In the genomic region with DNA sequence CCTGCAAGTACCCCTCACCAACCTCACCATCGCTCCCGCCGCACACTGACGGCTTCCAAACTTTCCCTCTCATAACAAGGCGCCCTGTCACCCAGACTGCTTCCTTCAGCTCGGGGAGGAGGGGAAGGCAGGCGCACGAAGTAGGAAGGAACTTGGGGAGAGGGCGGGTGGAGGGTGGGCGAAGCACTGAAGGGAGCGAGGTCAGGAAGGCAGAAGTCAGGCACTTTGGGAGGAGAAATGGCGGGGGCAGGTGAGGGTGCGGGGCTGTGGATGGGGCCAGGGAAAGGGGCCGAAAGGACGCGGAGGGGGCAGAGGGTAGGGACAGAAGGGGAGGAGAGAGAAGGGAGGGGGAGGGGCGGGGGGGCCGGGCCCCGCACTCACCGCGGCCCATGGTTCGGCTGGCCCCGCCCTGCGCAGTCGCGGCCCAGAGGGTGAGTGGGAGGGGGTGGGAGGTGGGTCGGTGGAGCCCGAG, we compare ENCODE assay signal across 8 mouse cellular contexts. TPM values are rescaled to one million over a fixed set of nuclear protein-coding genes. Genes with fewer than 3 reads are reported as not detected.
DNase-seq lines count a peak whose midpoint lies in the region; ATAC-seq and TF ChIP-seq lines count a peak whose summit lies in the region.

No protein-coding gene starts in this region.

- H3K9me3 ChIP-seq in neural tube, embryonic 11.5 days (ENCODE audit: control insufficient read depth, low read length) = no peaks in the 10 kb centered on the region
- no peaks in the 10 kb centered on the region for H3K9me3 ChIP-seq in forebrain, embryonic 14.5 days (replicated peaks; ENCODE audit: control insufficient read depth, low read length)
- no peaks in the 10 kb centered on the region for H3K9me3 ChIP-seq in intestine, postnatal 0 days (ENCODE audit: control insufficient read depth)
- H3K9me3 ChIP-seq in stomach, postnatal 0 days (ENCODE audit: control insufficient read depth, low read length) = no peaks in the 10 kb centered on the region

- no peak for TF ChIP-seq EP300 in stomach, postnatal 0 days (optimal IDR thresholded peaks at IDR 0.05)

- DNase-seq in neural tube, embryonic 11.5 days (ENCODE audit: low spot score) = no peak
- DNase-seq in neural tube, embryonic 10.5 days (ENCODE audit: extremely low spot score, low spot score) = no peak
- peak; percentile 51 for DNase-seq in forebrain, embryonic 14.5 days (ENCODE audit: low spot score)
- DNase-seq in lung, postnatal 25 days (ENCODE audit: low spot score) = peak; percentile 56
- DNase-seq in stomach, postnatal 0 days (ENCODE audit: low spot score) = no peak

- H3K4me2 ChIP-seq in neural tube, embryonic 11.5 days (ENCODE audit: low read depth) = peak overlapping the region; percentile 91
- peak overlapping the region; percentile 78 for H3K4me2 ChIP-seq in forebrain, embryonic 14.5 days (ENCODE audit: low read length)
- peak overlapping the region; percentile 75 for H3K4me2 ChIP-seq in intestine, postnatal 0 days (replicated peaks; ENCODE audit: low read depth)
- peak overlapping the region; percentile 79 for H3K4me2 ChIP-seq in stomach, postnatal 0 days (replicated peaks; ENCODE audit: low read depth)

- ATAC-seq in neural tube, embryonic 11.5 days (ENCODE audit: insufficient read depth, low FRiP score, low TSS enrichment) = peak; percentile 1; the same call in 1 of the 2 replicates
- no peak; the same call in none of the 2 replicates for ATAC-seq in forebrain, embryonic 14.5 days
- peak; percentile 9 for ATAC-seq in intestine, postnatal 0 days
- ATAC-seq in stomach, postnatal 0 days (ENCODE audit: low FRiP score, low TSS enrichment) = peak; percentile 8
- ATAC-seq in megakaryocyte-erythroid progenitor cell, adult 5-6 weeks (replicated peaks; ENCODE audit: low FRiP score, low TSS enrichment, poor library complexity, severe bottlenecking) = no peak

- no peak for TF ChIP-seq POLR2A in bone marrow macrophage, adult 2 months (IDR thresholded peaks at IDR 0.05; ENCODE audit: borderline replicate concordance, low read depth, low read length)

- WGBS in neural tube, embryonic 11.5 days = under 1% methylated on average over 18 of the region's 28 CpGs
- WGBS in forebrain, embryonic 14.5 days = 2% methylated on average over 20 of the region's 28 CpGs
- 1% methylated on average over 26 of the region's 28 CpGs for WGBS in intestine, postnatal 0 days
- WGBS in stomach, postnatal 0 days = under 1% methylated on average over 16 of the region's 28 CpGs

- H3K4me3 ChIP-seq in neural tube, embryonic 11.5 days (ENCODE audit: low read depth, low read length) = peak overlapping the region; percentile 80
- H3K4me3 ChIP-seq in bone marrow macrophage, adult 2 months (ENCODE audit: insufficient read depth, low read length) = peak overlapping the region; percentile 71
- H3K4me3 ChIP-seq in forebrain, embryonic 14.5 days (ENCODE audit: low read depth, low read length) = peak overlapping the region; percentile 52
- H3K4me3 ChIP-seq in intestine, postnatal 0 days (ENCODE audit: low read depth, low read length) = peak overlapping the region; percentile 71
- peak overlapping the region; percentile 67 for H3K4me3 ChIP-seq in stomach, postnatal 0 days (ENCODE audit: low read depth, low read length)

- peaks cover 34% of the 10 kb centered on the region for H3K4me1 ChIP-seq in neural tube, embryonic 11.5 days (ENCODE audit: control insufficient read depth, insufficient read depth, low read length)
- peaks cover 18% of the 10 kb centered on the region for H3K4me1 ChIP-seq in bone marrow macrophage, adult 2 months (ENCODE audit: control insufficient read depth, insufficient read depth, low read length)
- H3K4me1 ChIP-seq in forebrain, embryonic 14.5 days (ENCODE audit: control insufficient read depth, insufficient read depth, low read length) = peaks cover 26% of the 10 kb centered on the region
- H3K4me1 ChIP-seq in intestine, postnatal 0 days (replicated peaks; ENCODE audit: control insufficient read depth, insufficient read depth, low read length) = peaks cover 25% of the 10 kb centered on the region
- peaks cover 11% of the 10 kb centered on the region for H3K4me1 ChIP-seq in stomach, postnatal 0 days (replicated peaks; ENCODE audit: control insufficient read depth, insufficient read depth)

- H3K27me3 ChIP-seq in neural tube, embryonic 11.5 days (ENCODE audit: control insufficient read depth, insufficient read depth, low read length) = no peaks in the 10 kb centered on the region
- no peaks in the 10 kb centered on the region for H3K27me3 ChIP-seq in forebrain, embryonic 14.5 days (replicated peaks; ENCODE audit: control insufficient read depth, insufficient read depth, low read length)
- H3K27me3 ChIP-seq in intestine, postnatal 0 days (replicated peaks; ENCODE audit: control insufficient read depth, insufficient read depth, low read length) = no peaks in the 10 kb centered on the region
- no peaks in the 10 kb centered on the region for H3K27me3 ChIP-seq in stomach, postnatal 0 days (ENCODE audit: control insufficient read depth, insufficient read depth, low read length)

- no peak for TF ChIP-seq CTCF in bone marrow macrophage, adult 2 months (IDR thresholded peaks at IDR 0.05; ENCODE audit: low read depth, low read length)
- no peak for TF ChIP-seq CTCF in intestine, postnatal 0 days (IDR thresholded peaks at IDR 0.05; ENCODE audit: low read depth)
- TF ChIP-seq CTCF in stomach, postnatal 0 days (IDR thresholded peaks at IDR 0.05; ENCODE audit: low read depth) = no peak

- H3K36me3 ChIP-seq in neural tube, embryonic 11.5 days (ENCODE audit: control insufficient read depth, insufficient read depth, low read length) = peaks cover 21% of the 10 kb centered on the region
- peaks cover 48% of the 10 kb centered on the region for H3K36me3 ChIP-seq in forebrain, embryonic 14.5 days (ENCODE audit: control insufficient read depth, insufficient read depth, low read length)
- peaks cover 38% of the 10 kb centered on the region for H3K36me3 ChIP-seq in intestine, postnatal 0 days (ENCODE audit: control insufficient read depth, insufficient read depth)
- peaks cover 30% of the 10 kb centered on the region for H3K36me3 ChIP-seq in stomach, postnatal 0 days (ENCODE audit: control insufficient read depth, insufficient read depth, low read length)

- H3K27ac ChIP-seq in neural tube, embryonic 11.5 days (ENCODE audit: low read depth, low read length) = peak overlapping the region; percentile 90
- peak overlapping the region; percentile 91 for H3K27ac ChIP-seq in bone marrow macrophage, adult 2 months (ENCODE audit: insufficient read depth, low read depth, low read length)
- peak overlapping the region; percentile 97 for H3K27ac ChIP-seq in forebrain, embryonic 14.5 days (ENCODE audit: low read depth, low read length)
- H3K27ac ChIP-seq in intestine, postnatal 0 days (ENCODE audit: low read depth, low read length) = peak overlapping the region; percentile 99
- H3K27ac ChIP-seq in stomach, postnatal 0 days (replicated peaks) = peak overlapping the region; percentile 99

- H3K9ac ChIP-seq in neural tube, embryonic 11.5 days (ENCODE audit: low read length) = peak overlapping the region; percentile 85
- peak overlapping the region; percentile 75 for H3K9ac ChIP-seq in forebrain, embryonic 14.5 days (ENCODE audit: low read length)
- peak overlapping the region; percentile 72 for H3K9ac ChIP-seq in intestine, postnatal 0 days (ENCODE audit: low read depth, low read length)
- peak overlapping the region; percentile 79 for H3K9ac ChIP-seq in stomach, postnatal 0 days (ENCODE audit: low read length)

RNA-seq across cellular contexts. Expression of a gene that starts 0.5 kb away (rescaled TPM):
- polyA plus RNA-seq in neural tube, embryonic 11.5 days (2014; fragmentation: Nextera tagmentation; extraction: Ambion mirVana) = 17.0 and 17.6 TPM in 2 replicates
- 45.8 and 53.4 TPM in 2 replicates for polyA plus RNA-seq in bone marrow macrophage, adult 2 months (2012; ENCODE audit: insufficient read depth, insufficient read length, missing spikeins)
- 8.4 and 11.2 TPM in 2 replicates for polyA plus RNA-seq in forebrain, embryonic 14.5 days (2014; fragmentation: Nextera tagmentation; extraction: Ambion mirVana)
- 8.7 and 12.8 TPM in 2 replicates for polyA plus RNA-seq in intestine, postnatal 0 days (2015; fragmentation: Nextera tagmentation; extraction: Ambion mirVana)
- 8.5 and 8.9 TPM in 2 replicates for polyA plus RNA-seq in stomach, postnatal 0 days (2015; fragmentation: Nextera tagmentation; extraction: Ambion mirVana)
- total RNA-seq in megakaryocyte-erythroid progenitor cell, adult 5-6 weeks (2014; fragmentation: Nextera tagmentation) = 42.8 and 72.8 TPM in 2 replicates
- total RNA-seq in megakaryocyte-erythroid progenitor cell, adult 5-6 weeks (2017) = 2.7 and 3.8 TPM in 2 replicates

RNA-seq across cellular contexts. Expression of a gene that starts 22.2 kb away (rescaled TPM):
- polyA plus RNA-seq in neural tube, embryonic 11.5 days (2014; fragmentation: Nextera tagmentation; extraction: Ambion mirVana) = 224 and 230 TPM in 2 replicates
- polyA plus RNA-seq in bone marrow macrophage, adult 2 months (2012; ENCODE audit: insufficient read depth, insufficient read length, missing spikeins) = 119 and 121 TPM in 2 replicates
- polyA plus RNA-seq in forebrain, embryonic 14.5 days (2014; fragmentation: Nextera tagmentation; extraction: Ambion mirVana) = 286 and 300 TPM in 2 replicates
- 143 and 147 TPM in 2 replicates for polyA plus RNA-seq in intestine, postnatal 0 days (2015; fragmentation: Nextera tagmentation; extraction: Ambion mirVana)
- polyA plus RNA-seq in stomach, postnatal 0 days (2015; fragmentation: Nextera tagmentation; extraction: Ambion mirVana) = 134 and 147 TPM in 2 replicates
- 100 and 123 TPM in 2 replicates for total RNA-seq in megakaryocyte-erythroid progenitor cell, adult 5-6 weeks (2014; fragmentation: Nextera tagmentation)
- total RNA-seq in megakaryocyte-erythroid progenitor cell, adult 5-6 weeks (2017) = 106 and 124 TPM in 2 replicates

RNA-seq across cellular contexts. Expression of a gene that starts 23.2 kb away (rescaled TPM):
- 164 and 166 TPM in 2 replicates for polyA plus RNA-seq in neural tube, embryonic 11.5 days (2014; fragmentation: Nextera tagmentation; extraction: Ambion mirVana)
- 29.4 and 34.9 TPM in 2 replicates for polyA plus RNA-seq in bone marrow macrophage, adult 2 months (2012; ENCODE audit: insufficient read depth, insufficient read length, missing spikeins)
- polyA plus RNA-seq in forebrain, embryonic 14.5 days (2014; fragmentation: Nextera tagmentation; extraction: Ambion mirVana) = 124 and 135 TPM in 2 replicates
- polyA plus RNA-seq in intestine, postnatal 0 days (2015; fragmentation: Nextera tagmentation; extraction: Ambion mirVana) = 47.2 and 50.7 TPM in 2 replicates
- polyA plus RNA-seq in stomach, postnatal 0 days (2015; fragmentation: Nextera tagmentation; extraction: Ambion mirVana) = 66.6 and 70.4 TPM in 2 replicates
- total RNA-seq in megakaryocyte-erythroid progenitor cell, adult 5-6 weeks (2014; fragmentation: Nextera tagmentation) = 135 and 140 TPM in 2 replicates
- 213 and 264 TPM in 2 replicates for total RNA-seq in megakaryocyte-erythroid progenitor cell, adult 5-6 weeks (2017)

RNA-seq across cellular contexts. Expression of a gene that starts 25.2 kb away (rescaled TPM):
- polyA plus RNA-seq in neural tube, embryonic 11.5 days (2014; fragmentation: Nextera tagmentation; extraction: Ambion mirVana) = 43.4 and 51.0 TPM in 2 replicates
- 2.3 and 2.5 TPM in 2 replicates for polyA plus RNA-seq in bone marrow macrophage, adult 2 months (2012; ENCODE audit: insufficient read depth, insufficient read length, missing spikeins)
- polyA plus RNA-seq in forebrain, embryonic 14.5 days (2014; fragmentation: Nextera tagmentation; extraction: Ambion mirVana) = 47.6 and 68.8 TPM in 2 replicates
- polyA plus RNA-seq in intestine, postnatal 0 days (2015; fragmentation: Nextera tagmentation; extraction: Ambion mirVana) = 2.7 and 3.7 TPM in 2 replicates
- 2.2 and 2.3 TPM in 2 replicates for polyA plus RNA-seq in stomach, postnatal 0 days (2015; fragmentation: Nextera tagmentation; extraction: Ambion mirVana)
- not detected in 2 replicates for total RNA-seq in megakaryocyte-erythroid progenitor cell, adult 5-6 weeks (2014; fragmentation: Nextera tagmentation)
- 0.14 and 0.23 TPM in 2 replicates for total RNA-seq in megakaryocyte-erythroid progenitor cell, adult 5-6 weeks (2017)

RNA-seq across cellular contexts. Expression of a gene that starts 33.4 kb away (rescaled TPM):
- 1.1 and 1.8 TPM in 2 replicates for polyA plus RNA-seq in neural tube, embryonic 11.5 days (2014; fragmentation: Nextera tagmentation; extraction: Ambion mirVana)
- polyA plus RNA-seq in bone marrow macrophage, adult 2 months (2012; ENCODE audit: insufficient read depth, insufficient read length, missing spikeins) = 131 and 146 TPM in 2 replicates
- 0.70 and 1.2 TPM in 2 replicates for polyA plus RNA-seq in forebrain, embryonic 14.5 days (2014; fragmentation: Nextera tagmentation; extraction: Ambion mirVana)
- 9.5 and 12.0 TPM in 2 replicates for polyA plus RNA-seq in intestine, postnatal 0 days (2015; fragmentation: Nextera tagmentation; extraction: Ambion mirVana)
- polyA plus RNA-seq in stomach, postnatal 0 days (2015; fragmentation: Nextera tagmentation; extraction: Ambion mirVana) = 5.2 and 5.7 TPM in 2 replicates
- 20.9 and 31.7 TPM in 2 replicates for total RNA-seq in megakaryocyte-erythroid progenitor cell, adult 5-6 weeks (2014; fragmentation: Nextera tagmentation)
- total RNA-seq in megakaryocyte-erythroid progenitor cell, adult 5-6 weeks (2017) = 10.5 and 10.8 TPM in 2 replicates

Comparison
In these comparisons a context has a peak if more than half of its experiments do, and no peak if none do; other contexts are left out.
1. ATAC-seq: peak in neural tube, embryonic 11.5 days (single experiment), intestine, postnatal 0 days (single experiment) and stomach, postnatal 0 days (single experiment); none in forebrain, embryonic 14.5 days (single experiment) and megakaryocyte-erythroid progenitor cell, adult 5-6 weeks (single experiment).
2. DNase-seq: peak in forebrain, embryonic 14.5 days (single experiment) and lung, postnatal 25 days (single experiment); none in neural tube, embryonic 11.5 days (single experiment), neural tube, embryonic 10.5 days (single experiment) and stomach, postnatal 0 days (single experiment).
3. Peak in every context shown above with its lines, with median percentiles within 50 percentile points of each other: H3K27ac ChIP-seq, H3K4me2 ChIP-seq, H3K4me3 ChIP-seq and H3K9ac ChIP-seq.